Mouse (Mus musculus): ENCODE data around the gene Gm28044. TPM values are rescaled to one million over a fixed set of nuclear protein-coding genes. Genes with fewer than 3 reads are reported as not detected.

The Gm28044 gene
- total and polyA plus RNA-seq, 3 experiments: 1.1 to 3.6 TPM; not detected in 1

GRCm38 (mm10) chr13:67332877-67333276 lies 27.5 kb downstream of the Gm28044 start:
- Histone ChIP-seq H3K36me3 (ENCODE audit: control insufficient read depth in 1 of 2, insufficient read depth in 2 of 2, low read length in 2 of 2) (0 out of 4 replicates have a peak, but pooled peaks cover 0 to 2% of the 10 kb centered on the region in 2 experiments), H3K4me3 (ENCODE audit: control insufficient read depth in 1 of 2, insufficient read depth in 1 of 2, low read depth in 2 of 2, low read length in 2 of 2) (peak overlapping the region; percentile 59 to 67; a peak in 3 of 4 replicates), H3K9ac (ENCODE audit: control insufficient read depth, low read depth, low read length, poor library complexity, severe bottlenecking) (no peak overlapping the region), H3K9me3 (replicated peaks; ENCODE audit: insufficient read depth, low read length) (no peaks in the 10 kb centered on the region), H3K27ac (ENCODE audit: control insufficient read depth, low read depth, low read length) (no peak overlapping the region), H3K79me2 (ENCODE audit: control insufficient read depth, insufficient read depth, low read length, poor library complexity) (no peaks in the 10 kb centered on the region), H3K27me3 (ENCODE audit: control insufficient read depth in 1 of 2, insufficient read depth in 2 of 2, low read length in 2 of 2) (no peaks in the 10 kb centered on the region), H3K4me1 (ENCODE audit: control insufficient read depth in 1 of 2, insufficient read depth in 2 of 2, low read length in 2 of 2) (no peaks in the 10 kb centered on the region)
- TF ChIP-seq POLR2A (IDR thresholded peaks at IDR 0.05; ENCODE audit: control insufficient read depth in 1 of 2, insufficient read depth in 1 of 2, low read depth in 1 of 2, low read length in 2 of 2, poor library complexity in 1 of 2) (no peak), POLR2AphosphoS5 (IDR thresholded peaks at IDR 0.05; ENCODE audit: borderline replicate concordance, low read depth, low read length) (no peak), ZKSCAN1 (IDR thresholded peaks at IDR 0.05; ENCODE audit: low read depth, low read length) (no peak), TAL1 (IDR thresholded peaks at IDR 0.05; ENCODE audit: low read length) (no peak), CHD2 (IDR thresholded peaks at IDR 0.05; ENCODE audit: low read length) (no peak), SMC3 (IDR thresholded peaks at IDR 0.05; ENCODE audit: low read depth, low read length) (no peak), RAD21 (IDR thresholded peaks at IDR 0.05; ENCODE audit: low read depth, low read length) (no peak)
- no peak for DNase-seq (ENCODE audit: low read depth, low spot score)

GRCm38 (mm10) chr13:67332019-67332724 lies 28.2 kb downstream of the Gm28044 start, which contains the start of gene Zfp595:
TSS of gene Zfp595 (minus strand) at chr13:67332570.
- Histone ChIP-seq H3K9me3 (replicated peaks; ENCODE audit: insufficient read depth, low read length) (no peaks in the 10 kb centered on the region), H3K4me1 (ENCODE audit: control insufficient read depth in 1 of 2, insufficient read depth in 2 of 2, low read length in 2 of 2) (no peaks in the 10 kb centered on the region), H3K4me3 (ENCODE audit: control insufficient read depth in 1 of 2, insufficient read depth in 1 of 2, low read depth in 2 of 2, low read length in 2 of 2) (peak within 1 kb of the TSS; percentile 59 to 67), H3K9ac (ENCODE audit: control insufficient read depth, low read depth, low read length, poor library complexity, severe bottlenecking) (peak within 1 kb of the TSS; percentile 51), H3K79me2 (ENCODE audit: control insufficient read depth, insufficient read depth, low read length, poor library complexity) (no peaks in the 10 kb centered on the region), H3K36me3 (ENCODE audit: control insufficient read depth in 1 of 2, insufficient read depth in 2 of 2, low read length in 2 of 2) (peaks cover under 1 to 2% of the 10 kb centered on the region in 2 experiments; a peak in 1 of 4 replicates), H3K27ac (ENCODE audit: control insufficient read depth, low read depth, low read length) (peak within 1 kb of the TSS; percentile 40), H3K27me3 (ENCODE audit: control insufficient read depth in 1 of 2, insufficient read depth in 2 of 2, low read length in 2 of 2) (no peaks in the 10 kb centered on the region)
- peak; percentile 90 for DNase-seq (ENCODE audit: low read depth, low spot score)
- TF ChIP-seq ZKSCAN1 (IDR thresholded peaks at IDR 0.05; ENCODE audit: low read depth, low read length) (no peak), ELF1 (IDR thresholded peaks at IDR 0.05; ENCODE audit: low read depth, low read length) (peak; percentile 87), KAT2A (conservative IDR thresholded peaks at IDR 0.05; ENCODE audit: low read depth, low read length) (peak; percentile 57; the same call in 1 of the 2 replicates), NRF1 (IDR thresholded peaks at IDR 0.05; ENCODE audit: insufficient read depth, low read depth, low read length, poor library complexity, severe bottlenecking) (no peak), MXI1 (IDR thresholded peaks at IDR 0.05; ENCODE audit: low read depth, low read length) (no peak), MAFK (IDR thresholded peaks at IDR 0.05; ENCODE audit: borderline replicate concordance, low read depth, low read length) (no peak), ZMIZ1 (IDR thresholded peaks at IDR 0.05; ENCODE audit: low read depth, low read length) (no peak), POLR2A (IDR thresholded peaks at IDR 0.05; ENCODE audit: control insufficient read depth in 1 of 2, insufficient read depth in 1 of 2, low read depth in 1 of 2, low read length in 2 of 2, poor library complexity in 1 of 2) (peak in 1 of 2 experiments; percentile 66; a peak in 2 of 4 replicates), USF1 (IDR thresholded peaks at IDR 0.05; ENCODE audit: low read depth, low read length) (no peak), ZC3H11A (IDR thresholded peaks at IDR 0.05; ENCODE audit: low read depth, low read length) (no peak), E2F4 (IDR thresholded peaks at IDR 0.05; ENCODE audit: borderline replicate concordance, low read depth, low read length) (no peak), POLR2AphosphoS2 (IDR thresholded peaks at IDR 0.05; ENCODE audit: low read length) (no peak), CTCF (IDR thresholded peaks at IDR 0.05 in 2 of 3, conservative IDR thresholded peaks at IDR 0.05 in 1 of 3; ENCODE audit: control insufficient read depth in 1 of 3, insufficient read depth in 1 of 3, low read depth in 2 of 3, low read length in 3 of 3, poor library complexity in 1 of 3, severe bottlenecking in 1 of 3) (peak; percentile 16 to 48 (median 47); a peak in 5 of 6 replicates), NELFE (IDR thresholded peaks at IDR 0.05; ENCODE audit: low read depth, low read length) (peak; percentile 31), SIN3A (IDR thresholded peaks at IDR 0.05; ENCODE audit: low read length) (peak; percentile 76), GATA1 (IDR thresholded peaks at IDR 0.05; ENCODE audit: low read depth, low read length) (peak; percentile 63), CHD2 (IDR thresholded peaks at IDR 0.05; ENCODE audit: low read length) (no peak), TCF12 (IDR thresholded peaks at IDR 0.05; ENCODE audit: low read depth, low read length) (0 out of 2 replicates have a peak, but pooled peaks have one; percentile 4), ZNF384 (IDR thresholded peaks at IDR 0.05; ENCODE audit: low read depth, low read length) (no peak), TAL1 (IDR thresholded peaks at IDR 0.05; ENCODE audit: low read length) (no peak), CHD1 (IDR thresholded peaks at IDR 0.05; ENCODE audit: low read depth, low read length) (no peak), BHLHE40 (IDR thresholded peaks at IDR 0.05; ENCODE audit: borderline replicate concordance, low read depth, low read length) (no peak), MYC (IDR thresholded peaks at IDR 0.05; ENCODE audit: low read depth, low read length) (no peak), MEF2A (IDR thresholded peaks at IDR 0.05; ENCODE audit: extremely low read depth, insufficient replicate concordance, low read depth, low read length, poor library complexity, severe bottlenecking) (no peak), POLR2AphosphoS5 (IDR thresholded peaks at IDR 0.05; ENCODE audit: borderline replicate concordance, low read depth, low read length) (no peak), UBTF (IDR thresholded peaks at IDR 0.05; ENCODE audit: borderline replicate concordance, insufficient read depth, low read depth, low read length) (no peak), HCFC1 (IDR thresholded peaks at IDR 0.05; ENCODE audit: low read depth, low read length) (peak; percentile 92)

Data from MEL (cell line).